Mouse (Mus musculus) intestine, postnatal 0 days (tissue): ENCODE data around the gene BC003965. TPM values are rescaled to one million over a fixed set of nuclear protein-coding genes. Genes with fewer than 3 reads are reported as not detected.
A peak's percentile ranks its signal among the peaks of the same experiment; 100 is the strongest.

Experiments used
- ATAC-seq: fragments of 200-750 bp; cut with Nextera tagmentation; 2 replicates; pipeline ENCODE4 v1.8.0; 2017; ENCODE audit warnings: mild to moderate bottlenecking, moderate TSS enrichment, moderate library complexity
- H3K27ac ChIP-seq: fragments of 300-500 bp; sonication (generic); 2 replicates; pipeline ENCODE4 v1.5.1; 2014; ENCODE audit warnings: mild to moderate bottlenecking, low read depth, low read length, moderate library complexity
- H3K27me3 ChIP-seq: fragments of 300-500 bp; sonication (generic); replicated peaks from 2 replicates; pipeline ENCODE4 v1.6.1; 2014; ENCODE audit warnings: low read length, mixed read lengths; ENCODE audit not compliant: control insufficient read depth, insufficient read depth
- H3K36me3 ChIP-seq: fragments of 300-500 bp; sonication (generic); 2 replicates; pipeline ENCODE4 v1.6.1; 2014; ENCODE audit warnings: mild to moderate bottlenecking, moderate library complexity; ENCODE audit not compliant: control insufficient read depth, insufficient read depth
- H3K4me1 ChIP-seq: fragments of 300-500 bp; sonication (generic); replicated peaks from 2 replicates; pipeline ENCODE4 v1.6.1; 2014; ENCODE audit warnings: antibody characterized with exemption, low read length, mixed read lengths; ENCODE audit not compliant: control insufficient read depth, insufficient read depth
- H3K4me2 ChIP-seq: fragments of 300-500 bp; sonication (generic); replicated peaks from 2 replicates; pipeline ENCODE4 v1.6.1; 2014; ENCODE audit warnings: low read depth, mild to moderate bottlenecking, moderate library complexity
- H3K4me3 ChIP-seq: fragments of 300-500 bp; sonication (generic); 2 replicates; pipeline ENCODE4 v1.5.1; 2014; ENCODE audit warnings: low read depth, low read length
- H3K9ac ChIP-seq: fragments of 300-500 bp; sonication (generic); 2 replicates; pipeline ENCODE4 v1.6.1; 2014; ENCODE audit warnings: mild to moderate bottlenecking, low read depth, low read length
- H3K9me3 ChIP-seq: fragments of 300-500 bp; sonication (generic); 2 replicates; pipeline ENCODE4 v1.6.1; 2016; ENCODE audit warnings: mixed run types; ENCODE audit not compliant: control insufficient read depth
- CTCF ChIP-seq: sonication (generic); IDR thresholded peaks from 2 replicates; pipeline ENCODE4 v1.5.1; 2016; ENCODE audit warnings: low read depth, mild to moderate bottlenecking, control low read depth, antibody characterized with exemption, moderate library complexity
- WGBS: fragments of 180-500 bp; shearing (Covaris S2); extraction: QIAGEN DNeasy Blood & Tissue Kit; methylation state at CpG from one replicate; pipeline ENCODE4 v1.1.7; 2014; 5-methylcytosine and 5-hydroxymethylcytosine counted together
- polyA plus RNA-seq: library from polyadenylated mRNA; unstranded; fragments of >200 nt; fragmentation: Nextera tagmentation; extraction: Ambion mirVana; gene quantifications from 2 replicates; pipeline ENCODE4 v1.2.1, GENCODE M21; 2015

BC003965 gene
- polyA plus RNA-seq, 1 experiment from 2014 or later: 17.5 TPM

DNA sequence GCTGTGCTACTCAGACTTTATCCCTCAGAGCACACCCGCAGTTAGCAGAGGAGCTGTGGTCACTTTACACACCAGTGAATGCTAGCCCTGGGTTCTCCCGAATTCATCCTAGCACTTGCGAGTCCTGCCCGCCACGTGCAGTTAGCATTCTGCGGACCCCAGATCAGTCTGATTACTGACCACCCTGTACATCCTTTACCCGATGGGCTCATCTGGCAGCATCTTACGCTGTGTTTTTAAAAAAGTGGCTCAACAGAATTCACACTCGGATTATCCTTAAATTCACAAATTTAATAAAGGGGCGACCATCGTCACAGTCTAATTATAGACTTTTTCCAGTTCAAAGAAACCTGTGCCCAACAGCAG, 3.4 kb downstream of the BC003965 start:
- Histone ChIP-seq H3K4me2 (peak overlapping the region; percentile 88), H3K9me3 (no peaks in the 10 kb centered on the region), H3K4me3 (peak overlapping the region; percentile 98), H3K9ac (peak overlapping the region; percentile 93), H3K36me3 (peaks cover 18% of the 10 kb centered on the region; the same call in 1 of the 2 replicates), H3K27ac (0 out of 2 replicates have a peak overlapping the region, but pooled peaks have one; percentile 82), H3K27me3 (no peaks in the 10 kb centered on the region), H3K4me1 (peaks cover 2% of the 10 kb centered on the region; the same call in 1 of the 2 replicates)
- no peak for ATAC-seq
- no peak for TF ChIP-seq CTCF
- WGBS: 8% methylated on average over 11 of the region's 11 CpGs

DNA sequence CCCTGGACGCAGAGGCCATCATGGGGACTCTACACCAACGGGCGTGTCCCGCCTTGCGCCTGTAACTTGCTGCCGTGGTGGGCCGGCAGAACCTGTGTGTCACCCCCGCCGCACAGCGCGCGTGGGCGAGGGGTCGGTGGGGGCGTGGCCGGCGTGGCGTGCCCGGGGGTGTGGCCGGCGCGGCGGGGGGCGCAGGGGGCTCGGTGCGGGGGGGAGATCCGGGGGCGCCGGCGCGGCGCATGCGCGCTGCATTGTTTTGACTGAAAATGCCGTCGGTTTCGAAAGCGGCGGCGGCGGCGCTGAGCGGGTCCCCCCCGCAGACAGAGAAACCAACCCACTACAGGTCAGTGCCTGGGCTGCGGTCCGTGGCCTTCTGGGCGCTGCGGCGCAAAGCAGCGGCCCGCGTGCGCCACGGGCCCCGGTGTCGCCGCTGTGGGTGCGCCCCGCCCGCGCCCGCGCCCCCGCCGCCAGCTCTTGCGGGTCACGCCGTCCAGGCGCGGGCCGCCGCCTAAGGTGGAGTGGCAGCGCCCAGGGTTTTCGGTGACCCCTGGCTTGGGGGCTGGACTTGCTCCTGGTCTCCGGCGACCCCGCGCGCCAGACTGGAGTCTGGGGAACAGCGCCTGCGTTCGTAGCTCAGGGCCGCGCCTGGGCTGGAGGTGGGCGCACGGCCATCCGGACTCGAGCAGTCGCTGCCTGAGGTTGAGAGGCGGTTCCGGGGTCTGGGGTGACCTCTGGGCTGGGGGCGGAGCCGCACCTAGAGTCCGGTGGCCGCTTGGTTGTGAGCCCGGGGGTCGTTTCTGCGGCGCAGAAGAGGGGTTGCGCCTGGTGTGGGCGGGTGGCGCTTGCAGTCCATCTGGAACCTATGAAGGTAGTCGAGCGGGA, 4.0 kb downstream of the BC003965 start, which contains the start of gene Unkl:
TSS of gene Unkl (plus strand) at position 248 of the 882 bp plus-strand sequence.
- Histone ChIP-seq H3K9ac (peak within 1 kb of the TSS; percentile 93), H3K4me2 (peak within 1 kb of the TSS; percentile 88), H3K9me3 (no peaks in the 10 kb centered on the region), H3K4me3 (peak within 1 kb of the TSS; percentile 98), H3K27ac (peak within 1 kb of the TSS; percentile 82), H3K4me1 (peaks cover 2% of the 10 kb centered on the region; the same call in 1 of the 2 replicates), H3K36me3 (peaks cover 19% of the 10 kb centered on the region; the same call in 1 of the 2 replicates), H3K27me3 (no peaks in the 10 kb centered on the region)
- peak; percentile 34 for ATAC-seq
- WGBS: under 1% methylated on average over 99 of the region's 104 CpGs
- TF ChIP-seq CTCF: no peak

DNA sequence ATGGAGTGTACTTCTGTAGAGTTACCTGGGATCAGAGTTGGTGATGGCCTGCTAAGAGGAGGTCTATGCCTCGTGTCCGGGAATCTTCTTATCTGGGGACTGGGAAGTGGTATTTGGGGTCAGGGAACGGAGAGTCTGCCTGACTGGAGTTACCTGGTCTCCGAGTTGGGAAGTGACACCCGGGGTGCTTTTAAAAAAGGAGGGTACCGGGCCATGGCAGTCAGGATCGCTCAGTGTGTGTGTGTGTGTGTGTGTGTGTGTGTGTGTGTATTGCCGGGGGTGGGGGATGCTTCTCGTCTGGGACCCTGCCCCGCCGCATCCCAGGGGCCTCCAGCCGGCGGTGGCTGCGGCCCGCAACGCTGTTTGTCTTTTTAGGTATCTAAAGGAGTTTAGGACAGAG, 4.7 kb downstream of the BC003965 start:
- no peak overlapping the region for H3K27ac ChIP-seq
- 3% methylated on average over 16 of the region's 16 CpGs for WGBS
- TF ChIP-seq CTCF: no peak; the same call in 1 of the 2 replicates

DNA sequence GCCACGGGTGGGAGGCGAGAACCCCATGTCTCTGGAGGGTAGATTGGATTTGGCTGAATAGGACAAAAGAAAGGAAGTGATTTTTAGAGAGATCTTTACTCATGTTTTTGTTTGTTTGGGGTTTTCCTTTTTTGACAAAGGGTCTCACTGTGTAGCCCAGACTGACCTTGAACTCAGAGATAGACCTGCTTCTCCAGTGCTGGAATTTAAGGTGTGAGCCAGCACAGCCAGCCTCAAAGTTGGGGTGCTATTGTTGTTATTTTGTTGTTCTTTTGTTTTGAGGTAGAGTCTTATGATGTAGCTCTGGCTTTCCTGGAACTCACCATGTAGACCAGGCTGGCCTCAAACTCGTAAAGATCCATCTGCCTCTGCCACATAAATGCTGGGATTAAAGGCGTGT, 18.0 kb downstream of the BC003965 start:
- H3K9ac ChIP-seq: no peak overlapping the region
- H3K4me3 ChIP-seq: no peak overlapping the region
- H3K4me1 ChIP-seq: no peaks in the 10 kb centered on the region
- no peak for ATAC-seq
- 82% methylated on average over 4 of the region's 4 CpGs for WGBS
- peaks cover 62% of the 10 kb centered on the region for H3K36me3 ChIP-seq
- H3K9me3 ChIP-seq: no peaks in the 10 kb centered on the region
- no peak for TF ChIP-seq CTCF
- no peak overlapping the region for H3K27ac ChIP-seq
- no peaks in the 10 kb centered on the region for H3K27me3 ChIP-seq
- H3K4me2 ChIP-seq: no peak overlapping the region

More for the DNA sequence above, 4.7 kb downstream of the BC003965 start:
- no peaks in the 10 kb centered on the region for H3K27me3 ChIP-seq
- H3K4me2 ChIP-seq: peak overlapping the region; percentile 88
- H3K4me3 ChIP-seq: peak overlapping the region; percentile 98
- no peaks in the 10 kb centered on the region for H3K9me3 ChIP-seq
- H3K4me1 ChIP-seq: peaks cover 2% of the 10 kb centered on the region; the same call in 1 of the 2 replicates
- peaks cover 26% of the 10 kb centered on the region; the same call in 1 of the 2 replicates for H3K36me3 ChIP-seq
- no peak for ATAC-seq
- peak overlapping the region; percentile 93 for H3K9ac ChIP-seq

DNA sequence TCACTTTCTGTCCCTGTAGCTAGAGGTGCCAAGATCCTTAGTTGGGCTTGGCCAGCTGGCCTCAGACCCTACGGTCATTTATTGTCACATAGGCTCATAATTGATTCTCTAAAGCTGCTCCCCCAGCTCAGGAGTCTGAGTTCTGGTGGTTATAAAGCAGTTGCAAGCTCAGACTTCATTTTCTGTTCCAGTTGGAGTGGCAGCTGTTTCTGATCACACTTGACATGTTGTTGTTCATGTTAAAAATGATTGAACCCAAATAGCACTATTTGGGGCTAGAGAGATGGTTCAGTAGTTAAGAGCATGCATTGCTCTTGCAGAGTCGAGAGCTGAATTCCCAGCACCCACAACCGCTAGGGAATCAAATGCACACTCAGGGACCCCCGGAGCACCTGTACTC, 25.7 kb downstream of the BC003965 start:
- Histone ChIP-seq H3K4me3 (no peak overlapping the region), H3K27ac (no peak overlapping the region), H3K36me3 (peaks cover 77% of the 10 kb centered on the region), H3K9ac (no peak overlapping the region), H3K4me2 (no peak overlapping the region), H3K4me1 (no peaks in the 10 kb centered on the region), H3K9me3 (no peaks in the 10 kb centered on the region), H3K27me3 (no peaks in the 10 kb centered on the region)
- TF ChIP-seq CTCF: no peak
- WGBS: 79% methylated on average over 4 of the region's 4 CpGs
- ATAC-seq: no peak

DNA sequence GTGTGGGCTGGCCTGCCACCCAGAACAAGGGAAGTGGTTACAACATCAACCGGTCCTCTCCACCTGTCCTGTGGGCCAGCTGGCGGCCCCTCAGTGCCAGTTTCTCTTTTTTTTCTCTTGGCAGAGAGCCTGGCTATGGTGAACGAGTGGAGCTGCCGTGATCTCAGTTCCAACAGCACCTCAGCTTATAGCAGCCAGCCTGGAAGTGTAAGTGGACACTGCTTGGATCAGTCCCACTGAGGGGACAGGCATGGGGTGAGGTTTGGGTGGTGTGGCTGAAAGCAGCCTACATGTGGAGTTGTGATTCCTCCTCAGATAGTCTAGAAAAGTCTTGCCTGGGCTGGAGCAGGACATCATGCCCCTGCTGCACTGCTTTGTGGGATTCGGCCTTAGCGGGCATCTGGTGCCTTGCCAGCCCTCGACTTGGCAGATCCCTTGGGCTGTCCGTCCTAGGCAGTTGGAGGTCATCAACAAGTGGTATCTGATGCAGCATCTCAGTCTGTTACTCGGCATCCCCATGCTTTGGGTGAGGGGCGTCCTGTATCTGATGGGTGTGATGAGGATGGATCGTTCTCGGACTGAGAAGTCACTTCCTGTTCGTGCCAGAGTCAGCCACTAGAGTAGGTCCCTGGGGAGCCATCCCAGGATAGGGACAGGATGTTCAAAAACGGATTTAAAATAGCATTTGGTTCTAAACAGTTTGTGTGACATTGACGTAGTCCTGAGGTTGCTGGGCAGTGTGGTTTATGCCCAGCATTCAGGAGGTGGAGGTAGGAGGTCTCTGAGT, 26.5 kb downstream of the BC003965 start:
- Histone ChIP-seq H3K27me3 (no peaks in the 10 kb centered on the region), H3K4me2 (no peak overlapping the region), H3K4me1 (no peaks in the 10 kb centered on the region), H3K27ac (no peak overlapping the region), H3K4me3 (no peak overlapping the region), H3K36me3 (peaks cover 77% of the 10 kb centered on the region), H3K9ac (no peak overlapping the region), H3K9me3 (no peaks in the 10 kb centered on the region)
- ATAC-seq: no peak
- 84% methylated on average over 15 of the region's 15 CpGs for WGBS
- TF ChIP-seq CTCF: no peak
